Mouse (Mus musculus): ENCODE results near the gene Srcin1. TPM values are rescaled to one million over a fixed set of nuclear protein-coding genes. Genes with fewer than 3 reads are reported as not detected.

Srcin1 gene
- polyA plus RNA-seq, 1 experiment from 2014 or later = 11.9 TPM

- H3K9ac ChIP-seq = no peak overlapping the region
- no peak for ATAC-seq (ENCODE audit: low FRiP score, low read depth)
- H3K27ac ChIP-seq (replicated peaks) = no peak overlapping the region
- peaks cover 15% of the 10 kb centered on the region for H3K4me1 ChIP-seq (replicated peaks)
- H3K9me3 ChIP-seq = no peaks in the 10 kb centered on the region
- no peak overlapping the region for H3K4me2 ChIP-seq
- H3K4me3 ChIP-seq = no peak overlapping the region
- no peaks in the 10 kb centered on the region for H3K27me3 ChIP-seq
- peaks cover 57% of the 10 kb centered on the region for H3K36me3 ChIP-seq
- 87% methylated on average over 6 of the region's 6 CpGs for WGBS
These were observed 50.7 kb downstream of the Srcin1 start for GRCm38 (mm10) chr11:97525313-97525712.

- no peak overlapping the region for H3K9ac ChIP-seq
- no peak overlapping the region for H3K4me2 ChIP-seq
- H3K27ac ChIP-seq (replicated peaks) = peak overlapping the region; percentile 60
- H3K27me3 ChIP-seq = no peaks in the 10 kb centered on the region
- H3K9me3 ChIP-seq = no peaks in the 10 kb centered on the region
- WGBS = 58% methylated on average over 9 of the region's 9 CpGs
- peaks cover 57% of the 10 kb centered on the region for H3K36me3 ChIP-seq
- H3K4me1 ChIP-seq (replicated peaks) = peaks cover 15% of the 10 kb centered on the region
- ATAC-seq (ENCODE audit: low FRiP score, low read depth) = no peak
- no peak overlapping the region for H3K4me3 ChIP-seq
These were observed 51.7 kb downstream of the Srcin1 start for GRCm38 (mm10) chr11:97524306-97524705.

GRCm38 (mm10) chr11:97523827-97524261 lies 52.1 kb downstream of the Srcin1 start:
- H3K27ac ChIP-seq (replicated peaks) = peak overlapping the region; percentile 60
- H3K4me2 ChIP-seq = no peak overlapping the region
- peaks cover 15% of the 10 kb centered on the region for H3K4me1 ChIP-seq (replicated peaks)
- H3K4me3 ChIP-seq = no peak overlapping the region
- H3K9ac ChIP-seq = no peak overlapping the region
- ATAC-seq (ENCODE audit: low FRiP score, low read depth) = 0 out of 2 replicates have a peak, but pooled peaks have one; percentile 16
- peaks cover 57% of the 10 kb centered on the region for H3K36me3 ChIP-seq
- no peaks in the 10 kb centered on the region for H3K9me3 ChIP-seq
- 4% methylated on average over 1 of the region's 1 CpGs for WGBS
- H3K27me3 ChIP-seq = no peaks in the 10 kb centered on the region

- ATAC-seq (ENCODE audit: low FRiP score, low read depth) = no peak
- 83% methylated on average over 13 of the region's 14 CpGs for WGBS
- H3K9me3 ChIP-seq = no peaks in the 10 kb centered on the region
- H3K36me3 ChIP-seq = peaks cover 61% of the 10 kb centered on the region
- H3K27ac ChIP-seq (replicated peaks) = no peak overlapping the region
- no peaks in the 10 kb centered on the region for H3K27me3 ChIP-seq
- H3K9ac ChIP-seq = no peak overlapping the region
- peaks cover 15% of the 10 kb centered on the region for H3K4me1 ChIP-seq (replicated peaks)
- no peak overlapping the region for H3K4me3 ChIP-seq
- no peak overlapping the region for H3K4me2 ChIP-seq
These were observed 52.9 kb downstream of the Srcin1 start for GRCm38 (mm10) chr11:97523107-97523506.

- Histone ChIP-seq H3K27ac (replicated peaks) (no peak overlapping the region), H3K4me1 (replicated peaks) (peaks cover 15% of the 10 kb centered on the region), H3K4me2 (no peak overlapping the region), H3K36me3 (peaks cover 69% of the 10 kb centered on the region), H3K9ac (no peak overlapping the region), H3K27me3 (no peaks in the 10 kb centered on the region), H3K4me3 (no peak overlapping the region), H3K9me3 (no peaks in the 10 kb centered on the region)
- no peak for ATAC-seq (ENCODE audit: low FRiP score, low read depth)
- WGBS = 85% methylated on average over 29 of the region's 29 CpGs
These were observed 54.1 kb downstream of the Srcin1 start for GRCm38 (mm10) chr11:97521741-97522474.

GRCm38 (mm10) chr11:97520541-97520940 lies 55.4 kb downstream of the Srcin1 start:
- no peak overlapping the region for H3K4me3 ChIP-seq
- H3K4me1 ChIP-seq (replicated peaks) = peaks cover 15% of the 10 kb centered on the region
- H3K9me3 ChIP-seq = no peaks in the 10 kb centered on the region
- WGBS = 93% methylated on average over 7 of the region's 7 CpGs
- no peak overlapping the region for H3K27ac ChIP-seq (replicated peaks)
- H3K27me3 ChIP-seq = no peaks in the 10 kb centered on the region
- H3K9ac ChIP-seq = no peak overlapping the region
- H3K36me3 ChIP-seq = peaks cover 69% of the 10 kb centered on the region
- H3K4me2 ChIP-seq = no peak overlapping the region
- no peak for ATAC-seq (ENCODE audit: low FRiP score, low read depth)

GRCm38 (mm10) chr11:97513066-97513465 lies 62.9 kb downstream of the Srcin1 start:
- Histone ChIP-seq H3K27me3 (no peaks in the 10 kb centered on the region), H3K4me2 (no peak overlapping the region), H3K4me3 (no peak overlapping the region), H3K27ac (replicated peaks) (no peak overlapping the region), H3K4me1 (replicated peaks) (peaks cover 23% of the 10 kb centered on the region), H3K36me3 (peaks cover 30% of the 10 kb centered on the region), H3K9ac (no peak overlapping the region), H3K9me3 (no peaks in the 10 kb centered on the region)
- WGBS = 71% methylated on average over 3 of the region's 3 CpGs
- no peak for ATAC-seq (ENCODE audit: low FRiP score, low read depth)

- Histone ChIP-seq H3K9ac (no peak overlapping the region), H3K4me1 (replicated peaks) (peaks cover 23% of the 10 kb centered on the region), H3K4me2 (0 out of 2 replicates have a peak overlapping the region, but pooled peaks have one; percentile 3), H3K27ac (replicated peaks) (no peak overlapping the region), H3K9me3 (no peaks in the 10 kb centered on the region), H3K36me3 (peaks cover 28% of the 10 kb centered on the region), H3K27me3 (no peaks in the 10 kb centered on the region), H3K4me3 (no peak overlapping the region)
- no peak for ATAC-seq (ENCODE audit: low FRiP score, low read depth)
- WGBS = 26% methylated on average over 6 of the region's 6 CpGs
These were observed 63.5 kb downstream of the Srcin1 start for GRCm38 (mm10) chr11:97512511-97512910.

- 0 out of 2 replicates have a peak overlapping the region, but pooled peaks have one; percentile 4 for H3K4me2 ChIP-seq
These were observed 64.2 kb downstream of the Srcin1 start for GRCm38 (mm10) chr11:97511661-97512369.

GRCm38 (mm10) chr11:97510966-97511660 lies 64.9 kb downstream of the Srcin1 start:
- H3K27me3 ChIP-seq = no peaks in the 10 kb centered on the region
- 0 out of 2 replicates have a peak overlapping the region, but pooled peaks have one; percentile 4 for H3K4me2 ChIP-seq
- H3K4me3 ChIP-seq = no peak overlapping the region
- H3K4me1 ChIP-seq (replicated peaks) = peaks cover 23% of the 10 kb centered on the region
- WGBS = 21% methylated on average over 10 of the region's 10 CpGs
- peaks cover 19% of the 10 kb centered on the region for H3K36me3 ChIP-seq
- no peak overlapping the region for H3K9ac ChIP-seq
- H3K27ac ChIP-seq (replicated peaks) = 0 out of 2 replicates have a peak overlapping the region, but pooled peaks have one; percentile 9
- H3K9me3 ChIP-seq = no peaks in the 10 kb centered on the region
- no peak for ATAC-seq (ENCODE audit: low FRiP score, low read depth)

More at GRCm38 (mm10) chr11:97511661-97512369, 64.2 kb downstream of the Srcin1 start:
- Histone ChIP-seq H3K9me3 (no peaks in the 10 kb centered on the region), H3K27me3 (no peaks in the 10 kb centered on the region), H3K4me3 (no peak overlapping the region), H3K9ac (no peak overlapping the region), H3K4me1 (replicated peaks) (peaks cover 23% of the 10 kb centered on the region), H3K27ac (replicated peaks) (0 out of 2 replicates have a peak overlapping the region, but pooled peaks have one; percentile 20), H3K36me3 (peaks cover 21% of the 10 kb centered on the region)
- WGBS = 34% methylated on average over 13 of the region's 13 CpGs
- ATAC-seq (ENCODE audit: low FRiP score, low read depth) = no peak

- H3K36me3 ChIP-seq = peaks cover 7% of the 10 kb centered on the region
- ATAC-seq (ENCODE audit: low FRiP score, low read depth) = peak; percentile 61
- WGBS = 42% methylated on average over 24 of the region's 24 CpGs
- no peak overlapping the region for H3K4me3 ChIP-seq
- no peak overlapping the region for H3K4me2 ChIP-seq
- H3K9me3 ChIP-seq = no peaks in the 10 kb centered on the region
- H3K9ac ChIP-seq = no peak overlapping the region
- no peaks in the 10 kb centered on the region for H3K27me3 ChIP-seq
- H3K4me1 ChIP-seq (replicated peaks) = peaks cover 23% of the 10 kb centered on the region
- H3K27ac ChIP-seq (replicated peaks) = no peak overlapping the region
These were observed 66.1 kb downstream of the Srcin1 start for GRCm38 (mm10) chr11:97509715-97510485.

Measured in hindbrain, embryonic 15.5 days (tissue).